In the genomic region with DNA sequence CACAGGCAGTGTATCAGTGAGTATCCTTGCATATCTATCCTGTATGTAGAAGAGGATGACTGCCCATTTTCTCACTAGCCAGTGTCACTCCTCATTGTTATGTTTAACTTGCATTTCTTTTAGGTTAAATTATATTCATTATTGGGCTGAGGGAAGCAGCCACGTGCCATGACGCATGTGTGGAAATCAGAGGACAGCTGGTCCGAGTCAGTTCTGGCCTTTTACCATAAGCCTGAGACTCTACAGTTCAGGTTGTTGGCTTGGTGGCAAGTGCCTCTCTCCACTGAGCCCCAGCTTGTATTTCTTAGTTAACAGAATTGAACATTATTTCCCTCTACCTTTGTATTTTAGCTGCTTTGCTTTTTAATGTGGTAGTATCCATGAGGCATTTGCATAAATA, we compare ENCODE assay signal across 13 mouse cellular contexts.
"Had no signal": no experiment of that assay in that cellular context is flagged by ENCODE, and none has a peak within 500 bp of the region (broad histone marks: within the 10 kb centered on the region; RNA-seq: fewer than 3 reads in every experiment).

No protein-coding gene starts in this region.

- DNase-seq: kidney, postnatal 14 days; kidney, postnatal 4 days; left cerebral cortex, postnatal 4 days; liver, postnatal 0 days; lung, embryonic 14.5 days; right cerebral cortex, adult 18-20 months; right cerebral cortex, postnatal 14 days; right cerebral cortex, postnatal 4 days; thymus, adult 2 months; thymus, postnatal 14 days; thymus, postnatal 4 days had no signal

- ATAC-seq: liver, postnatal 0 days; lung, postnatal 0 days; midbrain, embryonic 15.5 days had no signal
